Mouse (Mus musculus) thymus, postnatal 4 days (tissue): ENCODE data around the gene Tmem183a.
A peak's percentile ranks its signal among the peaks of the same experiment; 100 is the strongest.

ENCODE experiments used
- DNase-seq: peaks from one replicate; pipeline ENCODE4 v3.0.0; 2021

Gene Tmem183a

DNA sequence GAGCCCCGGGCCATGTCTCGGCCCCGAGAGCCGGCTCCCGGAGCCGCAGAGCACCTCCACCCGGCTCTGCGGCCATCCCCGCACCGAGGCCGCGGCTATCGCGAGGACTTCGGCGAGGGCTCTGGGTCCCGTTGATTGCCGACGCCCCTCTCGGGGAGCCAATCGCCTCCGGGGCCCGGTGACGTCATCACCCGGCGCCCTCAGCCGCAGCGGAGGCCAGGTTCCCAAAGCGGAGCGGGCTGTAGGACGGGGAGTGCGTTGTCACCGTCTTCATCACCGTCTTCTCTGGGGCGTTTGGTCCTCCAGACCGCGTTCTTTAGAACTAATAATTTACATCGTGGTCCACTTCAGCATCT, at the start of gene Tmem183a:
Gene Tmem183a, minus strand, starts transcription at position 123 of the 356 bp plus-strand sequence.
- peak; percentile 98 for DNase-seq

GRCm38 (mm10) chr1:134408080-134408479, 46.3 kb upstream of the Tmem183a start:
- DNase-seq, result no peak

- no peak for DNase-seq
These were observed 44.6 kb upstream of the Tmem183a start for GRCm38 (mm10) chr1:134406414-134406771.

DNA sequence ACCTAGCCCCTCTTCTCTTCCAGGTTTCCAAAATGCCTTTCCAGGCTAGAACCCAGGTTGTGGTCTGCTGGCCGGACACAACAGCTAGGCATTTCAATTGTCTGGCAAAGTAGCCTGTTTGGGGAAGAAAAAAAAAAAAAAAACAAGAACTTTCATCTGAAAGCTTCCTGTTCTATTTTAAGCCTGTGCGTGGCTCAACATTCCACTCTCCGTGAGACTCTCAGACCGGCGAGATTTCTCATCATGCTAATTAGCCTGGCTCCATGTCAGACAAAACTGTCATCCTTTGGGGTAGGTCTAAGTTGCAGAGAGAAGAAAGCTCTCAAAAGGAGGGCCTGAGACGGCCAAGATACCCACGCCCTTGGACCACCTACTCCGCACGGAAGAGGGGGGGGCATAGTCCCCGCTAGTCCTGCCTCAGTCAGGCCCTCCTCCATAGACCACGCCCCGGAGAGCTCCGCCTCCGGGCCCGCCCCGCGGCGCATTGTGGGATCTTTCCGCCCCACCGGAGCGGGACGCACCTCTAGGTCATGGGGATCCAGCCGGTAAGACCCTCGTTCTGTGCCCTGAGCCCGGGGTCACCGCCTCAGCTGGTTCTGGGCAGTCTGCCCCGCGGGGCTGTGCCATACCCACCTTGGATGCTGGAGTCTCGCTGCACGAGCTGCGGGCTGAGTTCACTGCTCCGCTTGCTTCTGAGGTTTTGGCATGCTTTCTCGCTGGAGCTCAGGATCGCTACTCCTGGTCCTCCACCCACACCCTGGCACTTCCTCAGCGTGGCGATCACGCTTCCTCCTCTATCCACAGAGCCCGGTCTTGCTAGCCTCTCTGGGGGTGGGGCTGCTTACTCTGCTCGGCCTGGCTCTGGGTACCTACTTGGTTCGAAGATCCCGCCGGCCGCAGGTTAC, 44.0 kb upstream of the Tmem183a start, which contains the start of gene Cyb5r1:
Gene Cyb5r1, plus strand, starts transcription at position 51 of the 905 bp plus-strand sequence.
- peak; percentile 86 for DNase-seq

GRCm38 (mm10) chr1:134399735-134400134, 38.0 kb upstream of the Tmem183a start:
- DNase-seq, result peak; percentile 34

- no peak for DNase-seq
These were observed 36.4 kb upstream of the Tmem183a start for GRCm38 (mm10) chr1:134398210-134398609.

DNA sequence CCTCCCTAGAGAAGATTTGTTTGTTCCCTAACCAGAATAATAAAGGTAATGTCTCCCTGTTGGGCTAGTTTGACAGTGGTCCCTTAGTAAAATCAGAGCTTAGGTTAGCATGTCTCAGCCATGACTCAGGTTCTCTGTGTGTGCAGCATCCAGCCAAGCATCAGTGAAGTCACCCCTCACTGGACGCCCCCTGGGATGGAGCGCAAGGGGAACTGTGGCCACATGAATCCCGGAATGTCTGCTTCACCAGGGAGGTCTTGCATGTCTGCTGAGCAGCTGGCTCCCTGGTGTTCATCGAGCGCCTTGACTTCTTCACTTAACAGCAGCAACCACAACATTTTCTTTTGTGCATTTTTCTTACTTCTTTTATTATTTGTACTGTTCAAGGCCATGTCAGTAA, 32.0 kb upstream of the Tmem183a start:
- DNase-seq, result no peak

DNA sequence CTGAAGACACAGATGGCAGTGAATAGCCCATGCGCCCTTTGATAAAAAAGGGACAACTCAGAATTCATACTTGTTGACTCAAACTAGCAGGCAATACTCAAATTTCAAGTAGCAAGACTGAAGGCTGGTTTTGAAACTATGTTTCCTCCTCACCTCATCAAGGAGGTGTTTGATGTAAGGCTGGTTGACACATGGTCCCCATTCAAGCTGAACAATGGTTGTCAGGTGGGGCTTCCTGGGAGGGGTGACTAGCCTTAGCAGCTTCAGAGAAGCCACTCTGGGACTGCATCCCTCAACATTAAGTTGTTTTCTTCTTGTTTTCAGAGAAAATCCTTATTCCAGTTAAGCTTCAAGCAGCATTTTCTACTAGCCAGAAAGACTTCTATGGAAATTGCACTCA, 23.9 kb upstream of the Tmem183a start, which contains the start of gene 4933406M09Rik:
Gene 4933406M09Rik, plus strand, starts transcription at position 275 of the 400 bp plus-strand sequence.
- DNase-seq, result no peak

- no peak for DNase-seq
These were observed 23.4 kb upstream of the Tmem183a start for GRCm38 (mm10) chr1:134385176-134385575.

GRCm38 (mm10) chr1:134384581-134384980, 22.8 kb upstream of the Tmem183a start:
- no peak for DNase-seq

GRCm38 (mm10) chr1:134381795-134382625, 20.2 kb upstream of the Tmem183a start:
- DNase-seq, result no peak

DNA sequence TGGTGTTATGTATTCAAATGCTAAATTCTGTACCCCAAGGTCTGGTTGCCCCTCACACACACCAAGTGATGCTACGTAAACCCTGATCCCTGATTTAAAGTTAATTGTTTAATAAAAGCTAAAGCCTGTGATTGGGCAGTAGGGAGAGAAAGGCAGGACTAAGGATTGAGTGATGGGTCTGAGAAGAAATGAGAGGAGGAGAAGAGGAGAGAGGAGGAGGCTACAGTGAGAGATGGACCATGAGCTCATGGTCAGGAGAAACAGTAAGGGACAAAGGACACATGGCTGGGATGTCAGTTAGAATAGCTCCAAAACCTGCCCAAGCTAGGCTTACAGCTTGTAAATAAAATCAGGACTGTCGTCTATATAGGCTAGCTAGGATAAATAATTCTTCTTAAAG, 19.3 kb upstream of the Tmem183a start:
- DNase-seq, result no peak

GRCm38 (mm10) chr1:134374124-134374523, 12.3 kb upstream of the Tmem183a start:
- no peak for DNase-seq

DNA sequence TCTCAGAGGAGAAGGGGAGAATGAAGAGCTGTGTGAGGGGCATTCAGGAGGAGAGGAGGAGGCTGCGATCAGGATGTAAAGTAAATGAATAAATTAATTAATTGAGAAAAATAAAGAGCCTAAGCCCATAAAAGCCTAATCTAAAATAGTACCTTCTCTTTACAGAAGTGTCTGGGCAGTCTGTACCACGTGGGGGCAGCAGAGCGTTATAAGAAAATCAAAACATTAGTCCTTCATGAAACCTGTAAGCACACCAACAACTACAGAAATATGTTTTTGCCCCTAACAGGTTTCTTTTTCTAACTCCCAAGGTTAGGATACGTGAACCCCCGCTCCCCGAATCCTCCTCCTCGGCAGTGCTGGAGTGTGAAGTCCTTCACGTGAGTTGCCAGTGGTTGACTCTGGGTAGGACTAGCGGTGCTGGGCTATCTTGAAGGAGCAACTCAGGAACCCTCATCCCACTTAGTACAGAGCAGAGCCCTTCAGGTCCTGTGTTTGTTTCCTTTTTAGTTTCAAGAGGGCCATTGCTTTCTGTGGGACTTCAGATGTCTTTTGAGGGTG, 7.1 kb upstream of the Tmem183a start:
- peak; percentile 76 for DNase-seq

DNA sequence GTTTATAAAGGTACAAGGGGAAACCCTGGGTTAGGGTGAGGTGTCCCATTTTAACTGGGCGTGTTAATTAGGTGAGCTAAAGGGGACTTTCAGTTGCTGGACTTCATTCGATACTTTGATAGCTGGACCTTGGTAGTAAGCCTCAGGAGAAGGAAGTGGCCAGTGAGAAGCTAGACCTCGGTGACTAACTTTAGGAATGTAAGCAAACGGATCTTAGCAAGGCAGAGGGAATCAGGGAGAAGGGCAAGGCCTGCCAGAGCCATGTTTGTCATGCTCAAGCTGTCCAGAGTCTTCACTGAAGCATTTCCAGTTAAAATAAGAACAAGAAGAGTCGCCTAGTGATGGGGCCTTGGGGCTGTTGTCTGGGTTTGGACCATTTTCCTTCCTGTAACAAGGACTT, 3.7 kb upstream of the Tmem183a start:
- no peak for DNase-seq

GRCm38 (mm10) chr1:134363194-134363593, 1.4 kb upstream of the Tmem183a start:
- no peak for DNase-seq

DNA sequence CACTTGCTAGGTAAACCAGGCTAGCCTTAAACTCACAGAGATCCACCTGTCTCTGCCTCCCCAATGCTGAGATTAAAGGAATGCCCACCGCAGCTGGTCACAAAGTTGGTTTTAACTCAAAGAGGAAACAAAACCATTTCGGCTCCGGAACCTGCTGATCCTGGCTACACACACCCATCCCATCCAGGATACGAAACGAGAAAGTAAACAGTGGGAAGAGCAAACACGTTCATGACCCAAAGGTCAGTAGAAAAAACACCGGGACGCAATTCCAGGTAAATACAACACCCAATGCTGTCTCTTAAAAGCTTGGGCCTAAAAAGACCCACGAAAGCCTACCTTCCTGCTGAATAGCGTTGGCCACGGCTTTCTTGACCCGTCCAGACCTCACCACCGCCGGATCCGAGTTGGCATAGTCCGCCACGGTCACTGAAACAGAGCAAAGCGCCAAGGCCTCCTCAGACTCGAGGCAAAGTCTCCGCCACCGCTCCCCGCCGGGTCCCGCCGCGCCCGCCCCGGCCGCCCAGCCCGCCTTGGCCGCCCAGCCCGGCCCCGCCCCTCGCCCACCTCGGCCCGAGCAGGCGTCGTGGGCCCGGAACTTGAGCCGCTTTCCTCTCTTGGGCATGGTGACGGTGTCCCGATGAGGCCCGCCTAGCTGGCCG, 453 bp downstream of the Tmem183a start:
- no peak for DNase-seq

DNA sequence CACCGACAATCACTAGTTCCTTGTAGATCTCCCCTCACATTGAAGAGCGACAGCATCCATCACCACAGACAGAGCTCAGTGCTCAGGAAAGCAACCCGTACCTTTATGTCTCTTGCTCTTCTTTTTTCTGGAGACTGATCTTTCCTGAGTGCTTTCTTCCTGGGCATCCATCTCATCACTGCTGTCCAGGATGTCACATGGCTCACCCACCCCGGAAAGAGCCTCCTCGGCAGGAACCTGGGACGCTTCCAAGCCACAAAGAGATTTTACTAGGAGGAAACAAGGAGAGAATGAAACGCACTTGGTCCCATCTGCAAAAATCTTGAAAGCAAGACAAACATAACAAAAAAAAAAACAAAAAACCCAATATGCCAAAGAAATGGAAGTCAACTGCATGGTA, 1.1 kb downstream of the Tmem183a start:
- no peak for DNase-seq

GRCm38 (mm10) chr1:134357461-134357860, 4.3 kb downstream of the Tmem183a start:
- DNase-seq, result no peak

DNA sequence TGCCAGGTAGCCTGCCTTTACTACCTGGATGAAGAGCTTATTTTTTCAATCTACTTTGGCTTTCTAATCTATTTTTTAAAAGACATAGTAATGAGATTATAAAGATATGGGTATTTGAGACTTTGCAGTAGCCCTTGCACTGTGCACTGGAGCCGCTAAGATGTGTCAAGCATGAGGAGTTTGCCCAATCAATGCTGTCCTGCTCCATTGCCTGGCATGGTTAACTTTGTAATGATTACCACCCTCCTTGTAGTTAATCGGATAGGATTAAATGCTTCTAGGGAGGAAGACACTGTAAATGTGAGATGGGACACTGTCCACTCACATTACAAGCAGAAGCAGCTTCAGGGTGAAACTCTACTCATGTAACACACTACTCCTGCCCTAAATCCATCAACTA, 8.5 kb downstream of the Tmem183a start:
- DNase-seq, result no peak

DNA sequence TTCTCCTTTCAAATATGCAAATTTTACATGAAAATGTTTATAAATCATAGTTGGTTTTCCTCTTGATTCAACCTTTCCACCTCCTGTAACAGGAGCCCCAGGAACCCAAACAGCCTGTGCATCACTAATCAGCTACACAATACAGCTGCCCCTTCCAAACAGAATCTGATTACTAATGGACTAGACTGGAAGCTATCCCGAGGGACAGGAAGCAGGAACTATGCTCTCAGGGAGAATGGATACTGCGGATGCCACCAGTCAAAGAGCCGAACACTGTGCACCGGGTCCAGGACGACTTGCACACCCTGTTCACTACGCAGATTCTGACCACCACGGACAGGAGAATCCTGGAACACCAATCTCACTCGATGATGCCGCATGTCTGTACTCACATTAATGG, 14.0 kb downstream of the Tmem183a start:
- DNase-seq, result no peak

- DNase-seq, result no peak
These were observed 16.7 kb downstream of the Tmem183a start for GRCm38 (mm10) chr1:134345075-134345474.
